Mouse (Mus musculus): ENCODE data around the gene Nagpa. TPM values are rescaled to one million over a fixed set of nuclear protein-coding genes. Genes with fewer than 3 reads are reported as not detected.
A peak's percentile ranks its signal among the peaks of the same experiment; 100 is the strongest.

Nagpa gene
- polyA plus RNA-seq, 1 experiment, result 21.1 TPM

DNA sequence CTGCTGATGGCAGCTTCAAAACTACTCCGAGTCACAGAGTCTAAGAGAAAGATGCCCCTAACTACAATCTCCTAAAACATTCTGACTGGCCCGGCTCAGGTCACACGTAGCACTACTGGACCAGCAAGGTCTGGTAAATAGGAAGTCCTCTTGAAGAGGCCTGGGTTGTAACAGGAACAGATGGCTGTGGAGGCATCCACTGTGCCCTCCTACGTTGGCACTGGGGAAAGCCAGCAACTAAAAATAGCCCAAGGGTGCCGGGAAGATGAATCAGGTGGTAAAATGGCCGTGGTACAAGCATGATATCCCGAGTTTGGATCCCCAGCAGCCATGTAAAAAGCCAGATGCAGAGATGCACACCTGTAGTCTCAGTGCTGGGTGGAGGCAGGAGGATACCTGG, 17.6 kb downstream of the Nagpa start:
- peaks cover 34% of the 10 kb centered on the region for H3K4me1 ChIP-seq (ENCODE audit: control insufficient read depth, insufficient read depth, low read length)
- H3K27ac ChIP-seq (ENCODE audit: insufficient read depth, low read length), result 0 out of 2 replicates have a peak overlapping the region, but pooled peaks have one; percentile 31
- no peak overlapping the region for H3K4me3 ChIP-seq (replicated peaks; ENCODE audit: insufficient read depth, low read depth, low read length)
- TF ChIP-seq CTCF (IDR thresholded peaks at IDR 0.05; ENCODE audit: borderline replicate concordance, insufficient read depth, low read depth, low read length) (no peak), POLR2A (IDR thresholded peaks at IDR 0.05; ENCODE audit: borderline replicate concordance, insufficient read depth, low read length) (no peak)
- H3K27me3 ChIP-seq (ENCODE audit: control insufficient read depth, insufficient read depth, low read length), result no peaks in the 10 kb centered on the region
- WGBS, result 9% methylated on average over 7 of the region's 7 CpGs
- peak; percentile 68 to 83 for DNase-seq

DNA sequence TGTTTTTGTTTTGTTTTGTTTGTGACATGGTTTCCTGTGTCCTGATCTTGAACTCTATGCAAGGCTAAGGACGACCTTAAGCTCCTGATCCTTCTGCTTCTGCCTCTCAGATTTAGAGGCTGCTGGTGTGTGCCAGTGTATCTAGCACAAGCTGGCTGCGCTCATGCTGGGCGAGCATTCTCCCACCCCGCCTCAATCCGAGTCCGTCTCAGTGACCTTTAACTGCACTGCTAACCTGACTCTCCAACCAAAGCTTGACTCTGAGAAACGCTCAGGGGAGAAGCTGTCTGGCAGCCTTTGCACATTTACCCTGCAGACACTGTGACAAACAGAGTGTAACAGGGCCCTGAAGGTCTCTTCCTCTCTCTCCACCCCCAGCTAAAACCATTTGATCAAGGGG, 18.1 kb downstream of the Nagpa start:
- Histone ChIP-seq H3K4me3 (replicated peaks; ENCODE audit: insufficient read depth, low read depth, low read length) (no peak overlapping the region), H3K27me3 (ENCODE audit: control insufficient read depth, insufficient read depth, low read length) (no peaks in the 10 kb centered on the region), H3K4me1 (ENCODE audit: control insufficient read depth, insufficient read depth, low read length) (peaks cover 34% of the 10 kb centered on the region), H3K27ac (ENCODE audit: insufficient read depth, low read length) (0 out of 2 replicates have a peak overlapping the region, but pooled peaks have one; percentile 31)
- peak; percentile 31 to 39 for DNase-seq
- TF ChIP-seq POLR2A (IDR thresholded peaks at IDR 0.05; ENCODE audit: borderline replicate concordance, insufficient read depth, low read length) (no peak), CTCF (IDR thresholded peaks at IDR 0.05; ENCODE audit: borderline replicate concordance, insufficient read depth, low read depth, low read length) (no peak)
- 36% methylated on average over 7 of the region's 7 CpGs for WGBS

DNA sequence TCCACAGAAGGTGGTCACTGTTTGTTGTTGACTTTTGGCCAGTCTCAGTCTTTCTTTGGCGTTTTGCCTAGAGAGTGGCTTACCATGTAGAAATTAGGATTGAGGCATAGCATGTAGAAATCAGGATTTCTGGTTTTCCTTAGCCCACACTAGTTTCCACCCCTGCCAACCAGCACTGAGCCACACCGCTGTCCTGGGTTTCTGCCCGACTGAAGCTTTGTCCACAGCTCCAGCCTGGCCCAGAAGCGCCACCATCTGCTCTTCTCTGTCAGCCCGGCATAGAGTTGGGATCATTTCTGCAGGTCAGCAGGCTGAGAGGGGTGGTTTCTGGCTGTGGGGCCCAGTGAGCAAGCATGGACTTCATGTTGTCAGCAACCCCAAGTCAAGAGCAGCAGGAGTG, 18.9 kb downstream of the Nagpa start:
- Histone ChIP-seq H3K27me3 (ENCODE audit: control insufficient read depth, insufficient read depth, low read length) (no peaks in the 10 kb centered on the region), H3K4me1 (ENCODE audit: control insufficient read depth, insufficient read depth, low read length) (peaks cover 34% of the 10 kb centered on the region), H3K4me3 (replicated peaks; ENCODE audit: insufficient read depth, low read depth, low read length) (no peak overlapping the region), H3K27ac (ENCODE audit: insufficient read depth, low read length) (no peak overlapping the region)
- DNase-seq, result peak; percentile 55 to 64
- TF ChIP-seq POLR2A (IDR thresholded peaks at IDR 0.05; ENCODE audit: borderline replicate concordance, insufficient read depth, low read length) (no peak), CTCF (IDR thresholded peaks at IDR 0.05; ENCODE audit: borderline replicate concordance, insufficient read depth, low read depth, low read length) (no peak)
- 19% methylated on average over 5 of the region's 5 CpGs for WGBS

DNA sequence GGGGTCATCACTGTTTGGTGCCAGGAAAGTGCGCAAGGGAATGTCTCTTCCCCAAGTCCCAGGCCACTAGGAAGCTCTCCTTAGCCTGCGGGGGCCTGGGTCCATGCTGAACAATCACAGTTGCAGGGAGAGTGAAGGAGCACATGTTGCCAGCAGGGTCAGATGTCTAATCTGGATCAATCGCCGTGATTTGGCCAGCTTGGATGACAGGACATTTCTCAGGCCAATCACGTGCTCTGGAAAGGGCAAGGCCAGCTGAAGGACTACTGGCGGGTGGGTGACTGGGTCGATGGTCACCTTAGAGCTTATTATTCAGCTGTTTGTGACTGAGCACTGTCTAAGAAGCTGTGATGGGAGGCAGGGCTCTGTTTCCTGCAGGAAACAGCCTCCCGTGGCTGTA, 19.7 kb downstream of the Nagpa start:
- 60% methylated on average over 8 of the region's 8 CpGs for WGBS
- Histone ChIP-seq H3K27me3 (ENCODE audit: control insufficient read depth, insufficient read depth, low read length) (no peaks in the 10 kb centered on the region), H3K4me1 (ENCODE audit: control insufficient read depth, insufficient read depth, low read length) (peaks cover 34% of the 10 kb centered on the region), H3K4me3 (replicated peaks; ENCODE audit: insufficient read depth, low read depth, low read length) (no peak overlapping the region), H3K27ac (ENCODE audit: insufficient read depth, low read length) (no peak overlapping the region)
- no peak for DNase-seq
- TF ChIP-seq POLR2A (IDR thresholded peaks at IDR 0.05; ENCODE audit: borderline replicate concordance, insufficient read depth, low read length), result no peak
- TF ChIP-seq CTCF (IDR thresholded peaks at IDR 0.05; ENCODE audit: borderline replicate concordance, insufficient read depth, low read depth, low read length), result no peak

DNA sequence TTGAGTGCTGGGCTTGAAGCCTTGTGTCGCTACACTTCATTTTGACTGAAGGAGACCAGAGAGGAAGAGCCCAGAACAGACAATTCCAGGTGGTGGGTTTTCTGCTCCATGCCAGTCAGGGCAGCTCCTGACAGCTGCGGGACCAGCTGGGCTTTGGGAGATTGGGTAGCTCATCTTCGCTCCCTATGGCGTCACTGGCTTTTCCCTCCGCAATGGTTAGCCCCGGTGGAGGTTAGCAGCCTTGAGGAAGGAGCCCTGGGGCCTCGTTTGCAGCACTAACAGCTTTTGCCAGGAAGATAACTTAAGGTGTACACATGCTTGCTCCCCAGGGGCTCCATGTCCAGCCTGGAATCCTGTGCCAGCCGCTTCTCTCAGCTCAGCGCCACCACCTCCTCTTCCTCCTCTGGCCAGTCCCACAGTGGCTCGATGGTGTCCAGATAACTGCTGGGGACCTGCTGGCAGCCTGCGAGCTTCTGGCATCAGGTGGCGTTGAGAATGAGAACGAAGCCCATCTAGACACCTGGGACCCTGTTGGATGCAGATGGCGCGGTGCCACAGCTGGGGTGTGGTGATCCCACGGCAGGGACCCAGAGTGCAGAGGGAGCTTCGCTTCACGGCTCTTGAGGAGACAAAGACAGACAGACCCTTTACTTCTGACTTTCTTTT, 20.4 kb downstream of the Nagpa start:
- Histone ChIP-seq H3K4me1 (ENCODE audit: control insufficient read depth, insufficient read depth, low read length) (peaks cover 34% of the 10 kb centered on the region), H3K27me3 (ENCODE audit: control insufficient read depth, insufficient read depth, low read length) (no peaks in the 10 kb centered on the region), H3K4me3 (replicated peaks; ENCODE audit: insufficient read depth, low read depth, low read length) (no peak overlapping the region), H3K27ac (ENCODE audit: insufficient read depth, low read length) (no peak overlapping the region)
- DNase-seq, result peak; percentile 45 to 50
- no peak for TF ChIP-seq CTCF (IDR thresholded peaks at IDR 0.05; ENCODE audit: borderline replicate concordance, insufficient read depth, low read depth, low read length)
- TF ChIP-seq POLR2A (IDR thresholded peaks at IDR 0.05; ENCODE audit: borderline replicate concordance, insufficient read depth, low read length), result no peak
- 24% methylated on average over 18 of the region's 18 CpGs for WGBS

DNA sequence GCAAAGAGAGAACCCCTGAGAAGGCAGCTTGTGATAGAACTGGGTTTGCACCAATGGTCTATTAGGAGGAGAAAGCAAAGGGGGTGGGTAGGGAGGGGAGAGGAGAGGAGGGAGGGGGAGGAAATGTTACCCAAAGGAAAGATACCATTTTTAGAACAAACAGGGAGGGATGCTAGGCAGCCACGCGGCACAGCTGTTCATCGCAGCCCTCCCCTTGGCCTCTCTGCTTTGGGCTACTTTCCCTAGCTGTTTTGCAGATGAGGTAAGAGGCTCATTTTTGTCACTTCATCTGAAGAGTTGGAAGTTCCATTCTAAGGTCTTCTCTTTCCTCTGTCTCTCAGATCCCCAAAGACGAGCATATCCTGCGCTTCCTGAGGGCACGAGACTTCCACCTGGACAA, 31.2 kb downstream of the Nagpa start:
- peaks cover 8% of the 10 kb centered on the region; the same call in 1 of the 2 replicates for H3K4me1 ChIP-seq (ENCODE audit: control insufficient read depth, insufficient read depth, low read length)
- no peak overlapping the region for H3K27ac ChIP-seq (ENCODE audit: insufficient read depth, low read length)
- no peaks in the 10 kb centered on the region for H3K27me3 ChIP-seq (ENCODE audit: control insufficient read depth, insufficient read depth, low read length)
- WGBS, result 89% methylated on average over 6 of the region's 6 CpGs
- DNase-seq, result no peak
- TF ChIP-seq POLR2A (IDR thresholded peaks at IDR 0.05; ENCODE audit: borderline replicate concordance, insufficient read depth, low read length), result no peak
- H3K4me3 ChIP-seq (replicated peaks; ENCODE audit: insufficient read depth, low read depth, low read length), result no peak overlapping the region

DNA sequence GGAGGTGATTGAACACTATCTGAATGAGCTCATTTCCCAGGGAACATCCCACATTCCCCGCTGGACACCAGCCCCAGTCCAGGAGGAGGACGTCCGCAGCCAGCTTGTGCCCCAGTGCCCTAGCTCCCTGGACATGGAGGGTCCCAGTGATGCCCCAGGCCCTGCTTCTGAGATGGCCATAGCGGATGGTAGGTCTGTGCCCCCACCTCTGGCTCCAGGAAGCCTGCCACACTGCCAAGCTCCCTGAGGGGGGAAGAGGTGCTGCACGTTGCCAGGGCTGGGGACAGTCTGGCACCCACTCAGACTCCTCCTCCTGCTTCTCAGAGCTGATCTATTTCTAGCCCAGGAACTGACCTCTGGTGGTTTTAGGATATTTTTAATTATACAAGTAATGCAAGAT, 35.0 kb downstream of the Nagpa start:
- TF ChIP-seq POLR2A (IDR thresholded peaks at IDR 0.05; ENCODE audit: borderline replicate concordance, insufficient read depth, low read length) (no peak), CTCF (IDR thresholded peaks at IDR 0.05; ENCODE audit: borderline replicate concordance, insufficient read depth, low read depth, low read length) (no peak)
- 34% methylated on average over 5 of the region's 5 CpGs for WGBS
- Histone ChIP-seq H3K27me3 (ENCODE audit: control insufficient read depth, insufficient read depth, low read length) (no peaks in the 10 kb centered on the region), H3K4me1 (ENCODE audit: control insufficient read depth, insufficient read depth, low read length) (peaks cover 8% of the 10 kb centered on the region; the same call in 1 of the 2 replicates), H3K4me3 (replicated peaks; ENCODE audit: insufficient read depth, low read depth, low read length) (no peak overlapping the region), H3K27ac (ENCODE audit: insufficient read depth, low read length) (no peak overlapping the region)
- peak; percentile 40 to 46 for DNase-seq

DNA sequence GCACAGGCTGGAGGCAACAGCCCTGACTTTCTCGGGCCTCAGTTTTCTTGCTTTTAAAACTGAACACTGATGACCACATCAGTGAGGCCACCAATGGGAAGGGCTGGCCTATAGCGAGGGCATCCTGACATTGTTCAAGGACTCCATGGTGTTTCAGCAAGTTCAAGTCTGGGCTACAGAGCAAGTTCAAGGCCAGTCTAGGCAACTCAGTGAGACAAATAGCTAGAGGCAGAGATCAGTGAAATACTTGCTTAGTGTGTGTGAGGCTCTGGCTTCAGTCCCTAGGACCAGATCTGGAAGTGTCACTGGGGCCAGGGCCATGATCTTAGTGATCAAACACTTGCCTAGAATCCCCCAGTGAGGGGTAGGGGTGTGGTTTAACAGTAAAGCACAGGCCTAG, 35.8 kb downstream of the Nagpa start:
- Histone ChIP-seq H3K27ac (ENCODE audit: insufficient read depth, low read length) (no peak overlapping the region), H3K4me3 (replicated peaks; ENCODE audit: insufficient read depth, low read depth, low read length) (no peak overlapping the region), H3K27me3 (ENCODE audit: control insufficient read depth, insufficient read depth, low read length) (no peaks in the 10 kb centered on the region), H3K4me1 (ENCODE audit: control insufficient read depth, insufficient read depth, low read length) (peaks cover 8% of the 10 kb centered on the region; the same call in 1 of the 2 replicates)
- WGBS, result 91% methylated on average over 2 of the region's 2 CpGs
- no peak for TF ChIP-seq POLR2A (IDR thresholded peaks at IDR 0.05; ENCODE audit: borderline replicate concordance, insufficient read depth, low read length)
- TF ChIP-seq CTCF (IDR thresholded peaks at IDR 0.05; ENCODE audit: borderline replicate concordance, insufficient read depth, low read depth, low read length), result no peak
- DNase-seq, result no peak
